Mouse (Mus musculus) heart, adult 2 months (tissue): Measurements from ENCODE around the gene Gm10198.

ENCODE experiments used
- CTCF ChIP-seq: fragments of 200-600 bp; IDR thresholded peaks from 2 replicates; pipeline ENCODE4 v1.8.1; 2022; ENCODE audit warnings: antibody characterized with exemption, mild to moderate bottlenecking, moderate library complexity
- POLR2A ChIP-seq: fragments of 200-500 bp; IDR thresholded peaks from 2 replicates; pipeline ENCODE4 v1.6.1; 2011; ENCODE audit warnings: mild to moderate bottlenecking, low read depth, low read length, control low read depth; ENCODE audit not compliant: insufficient read depth

DNA sequence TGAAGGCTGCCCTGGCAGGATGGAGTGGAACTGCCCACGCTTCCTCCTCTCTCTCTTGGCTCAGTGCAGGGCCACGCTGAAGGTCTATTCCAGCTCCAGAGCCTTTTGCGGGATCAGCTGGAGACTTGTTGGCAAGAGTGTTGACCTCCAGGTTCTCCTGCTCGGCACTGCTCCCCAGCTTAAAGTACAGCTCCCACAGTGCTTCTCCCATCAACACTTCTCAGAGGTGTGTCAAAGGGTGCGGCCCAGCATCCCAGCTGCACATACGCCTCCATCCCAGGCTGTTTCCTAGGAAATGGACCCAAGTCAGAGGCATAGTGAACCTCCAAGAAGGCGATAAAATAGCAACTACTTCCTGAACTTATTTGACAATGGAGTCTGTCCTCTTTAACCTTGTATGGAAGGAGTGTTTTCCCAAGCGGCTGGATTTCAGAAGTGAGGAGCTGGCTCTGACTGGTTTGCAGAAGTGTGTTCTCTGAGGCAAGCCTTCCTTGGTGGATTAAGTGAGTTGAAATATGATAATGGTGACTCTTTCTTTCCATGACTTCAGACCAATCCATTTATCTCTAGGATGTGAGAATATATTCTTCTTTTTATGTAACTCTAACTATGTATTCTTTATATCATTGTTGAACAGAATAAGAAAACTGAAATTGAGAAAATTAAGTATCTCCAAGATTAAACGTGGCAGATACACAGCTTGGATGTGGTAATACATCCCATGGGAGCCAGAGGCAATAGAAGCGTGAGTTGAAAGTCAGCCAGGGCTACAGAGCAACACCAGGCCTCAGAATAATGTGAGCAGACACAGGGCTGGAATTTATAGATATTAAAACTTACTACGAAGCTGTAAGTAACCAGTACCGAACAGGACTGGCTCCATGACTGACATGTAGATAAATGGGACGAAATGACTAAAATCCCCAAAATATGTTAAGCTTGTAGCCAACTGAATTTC, 23.9 kb downstream of the Gm10198 start:
- TF ChIP-seq POLR2A, result no peak
- TF ChIP-seq CTCF, result no peak
